Mouse (Mus musculus) embryonic facial prominence, embryonic 15.5 days (tissue): ENCODE data around the gene Hmcn1. TPM values are rescaled to one million over a fixed set of nuclear protein-coding genes. Genes with fewer than 3 reads are reported as not detected.

Experiments
- ATAC-seq: fragments of 200-750 bp; cut with Nextera tagmentation; 2 replicates; pipeline ENCODE4 v1.8.0; 2017; ENCODE audit warnings: low read depth, moderate TSS enrichment; ENCODE audit not compliant: insufficient number of reproducible peaks, low FRiP score, low TSS enrichment
- H3K27ac ChIP-seq: fragments of 300-500 bp; sonication (generic); replicated peaks from 2 replicates; pipeline ENCODE4 v1.5.1; 2015; ENCODE audit warnings: mild to moderate bottlenecking, inconsistent platforms
- H3K27me3 ChIP-seq: fragments of 300-500 bp; sonication (generic); 2 replicates; pipeline ENCODE4 v1.6.1; 2015; ENCODE audit warnings: inconsistent platforms
- H3K36me3 ChIP-seq: fragments of 300-500 bp; sonication (generic); 2 replicates; pipeline ENCODE4 v1.6.1; 2015; ENCODE audit warnings: mild to moderate bottlenecking, inconsistent platforms
- H3K4me1 ChIP-seq: fragments of 300-500 bp; sonication (generic); 2 replicates; pipeline ENCODE4 v1.6.1; 2015; ENCODE audit warnings: inconsistent platforms
- H3K4me2 ChIP-seq: fragments of 300-500 bp; sonication (generic); replicated peaks from 2 replicates; pipeline ENCODE4 v1.6.1; 2015; ENCODE audit warnings: mild to moderate bottlenecking, inconsistent platforms
- H3K4me3 ChIP-seq: fragments of 300-500 bp; sonication (generic); replicated peaks from 2 replicates; pipeline ENCODE4 v1.5.1; 2015; ENCODE audit warnings: mild to moderate bottlenecking, inconsistent platforms
- H3K9ac ChIP-seq: fragments of 300-500 bp; sonication (generic); 2 replicates; pipeline ENCODE4 v1.6.1; 2015; ENCODE audit warnings: inconsistent platforms
- H3K9me3 ChIP-seq: fragments of 300-500 bp; sonication (generic); replicated peaks from 2 replicates; pipeline ENCODE4 v1.6.1; 2016; ENCODE audit warnings: inconsistent platforms
- WGBS: fragments of 180-500 bp; shearing (Covaris S2); methylation state at CpG from one replicate; pipeline ENCODE4 v1.1.7; 2015; 5-methylcytosine and 5-hydroxymethylcytosine counted together
- polyA plus RNA-seq: library from polyadenylated mRNA; unstranded; fragments of >200 nt; fragmentation: Nextera tagmentation; extraction: Ambion mirVana; gene quantifications from 2 replicates; pipeline ENCODE4 v1.2.1, GENCODE M21; 2015

Hmcn1 gene
- polyA plus RNA-seq, 1 experiment from 2014 or later = 26.4 TPM

DNA sequence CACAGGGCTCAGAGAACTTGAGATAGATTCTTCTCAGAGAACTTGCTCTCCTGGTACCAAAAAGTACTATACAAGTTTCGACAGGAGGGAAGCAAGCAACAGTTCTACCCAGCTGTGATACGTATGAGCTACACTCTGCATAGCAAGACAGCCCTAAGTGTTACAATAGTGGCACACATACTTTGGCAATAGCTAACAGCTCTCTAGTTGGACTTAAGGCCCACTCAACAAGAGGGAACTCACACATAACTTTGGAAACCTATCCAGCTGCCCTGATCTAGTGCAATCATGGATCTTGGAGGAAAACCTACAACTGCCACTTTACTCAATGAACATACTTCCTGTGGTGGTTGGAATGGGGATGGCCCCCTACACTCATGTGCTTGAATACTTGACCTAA lies 480.2 kb downstream of the Hmcn1 start:
- Histone ChIP-seq H3K4me1 (no peaks in the 10 kb centered on the region), H3K9me3 (no peaks in the 10 kb centered on the region), H3K36me3 (no peaks in the 10 kb centered on the region), H3K27me3 (no peaks in the 10 kb centered on the region), H3K4me2 (no peak overlapping the region), H3K4me3 (no peak overlapping the region), H3K27ac (no peak overlapping the region), H3K9ac (no peak overlapping the region)
- ATAC-seq = no peak
- WGBS = 90% methylated on average over 2 of the region's 2 CpGs

Other genes with a start within 250 kb of the Hmcn1 start
- 0.16 TPM in 1 of 2 replicates, not detected in the other for gene Gm47985, start 189.1 kb upstream of the Hmcn1 start, polyA plus RNA-seq
- gene Gm8947, start 198.9 kb upstream of the Hmcn1 start, polyA plus RNA-seq = 0.28 and 0.44 TPM in 2 replicates
- gene Gm47995, start 205.0 kb upstream of the Hmcn1 start, polyA plus RNA-seq = not detected in 2 replicates
- gene 3110040M04Rik, start 210.7 kb upstream of the Hmcn1 start, polyA plus RNA-seq = 0.21 TPM in 1 of 2 replicates, not detected in the other
- not detected in 2 replicates for gene Gm47996, start 216.7 kb upstream of the Hmcn1 start, polyA plus RNA-seq